Mouse (Mus musculus): ENCODE results near the gene Slc39a1.

DNA sequence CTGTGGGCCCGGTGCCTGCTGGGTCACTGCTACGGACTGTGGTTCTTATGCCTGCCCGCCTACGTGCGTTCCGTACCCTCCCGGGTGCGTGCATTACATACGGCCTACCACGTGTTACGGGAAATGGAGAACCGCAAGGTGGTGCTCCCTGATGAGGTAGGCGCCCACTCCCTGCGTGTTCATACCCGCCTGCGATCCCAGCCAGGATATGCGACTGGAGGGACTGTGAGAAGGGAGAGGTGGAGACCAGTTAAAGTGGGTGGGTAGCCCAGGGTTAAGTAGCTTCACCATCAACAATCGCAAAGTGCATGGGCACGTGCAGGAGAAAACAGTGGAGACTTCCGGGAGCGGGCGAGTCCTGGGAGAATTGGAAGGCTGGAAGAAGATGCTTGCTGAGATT, 25.9 kb downstream of the Slc39a1 start:
- no peak for TF ChIP-seq CTCF (IDR thresholded peaks at IDR 0.05; ENCODE audit: low read depth)
- TF ChIP-seq EP300 (IDR thresholded peaks at IDR 0.05; ENCODE audit: low read depth): no peak
